Mouse (Mus musculus): ENCODE results near the gene Dhrs1.

DNA sequence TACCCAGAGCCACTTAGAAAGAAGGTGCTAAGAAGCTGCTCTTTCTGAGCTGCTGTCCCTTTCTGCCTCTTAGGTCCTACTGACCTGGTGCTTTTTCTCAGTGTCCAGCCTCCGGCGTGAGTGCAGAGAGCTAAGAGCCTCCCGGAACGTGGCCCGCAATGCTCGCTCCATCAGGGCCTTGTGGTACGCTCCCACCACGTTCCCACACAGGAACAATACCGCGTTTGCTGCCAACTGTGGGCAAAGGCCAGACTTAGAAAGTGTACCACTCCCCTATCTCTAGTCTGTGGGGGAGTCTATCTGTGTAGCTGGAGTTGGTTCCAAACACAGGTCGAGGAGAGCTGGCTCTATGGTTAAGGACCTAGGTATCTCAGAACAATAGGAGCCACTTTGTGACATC, 35.2 kb upstream of the Dhrs1 start:
- TF ChIP-seq SRF (IDR thresholded peaks at IDR 0.05; ENCODE audit: control insufficient read depth, insufficient read length, low read depth), result no peak
- no peak for TF ChIP-seq E2F4 (IDR thresholded peaks at IDR 0.05; ENCODE audit: insufficient read depth)
- TF ChIP-seq MAX (IDR thresholded peaks at IDR 0.05; ENCODE audit: low read depth), result no peak
- TF ChIP-seq USF1 (IDR thresholded peaks at IDR 0.05; ENCODE audit: low read depth), result no peak
- TF ChIP-seq CEBPB (IDR thresholded peaks at IDR 0.05; ENCODE audit: insufficient read depth, poor library complexity, severe bottlenecking), result no peak
- no peak for TF ChIP-seq POLR2A (IDR thresholded peaks at IDR 0.05; ENCODE audit: insufficient read length, low read depth)
- TF ChIP-seq TCF3 (IDR thresholded peaks at IDR 0.05; ENCODE audit: insufficient read length, low read depth), result no peak
- TF ChIP-seq POLR2AphosphoS2 (IDR thresholded peaks at IDR 0.05; ENCODE audit: insufficient read length, low read depth), result no peak

All from myocyte (in vitro differentiated cells).